Mouse (Mus musculus) embryonic facial prominence, embryonic 14.5 days (tissue): ENCODE measurements around the gene Ccdc57. TPM values are rescaled to one million over a fixed set of nuclear protein-coding genes. Genes with fewer than 3 reads are reported as not detected.

Source experiments
- ATAC-seq: fragments of 200-750 bp; cut with Nextera tagmentation; 2 replicates; pipeline ENCODE4 v1.8.0; 2017; ENCODE audit warnings: low read depth, moderate number of reproducible peaks, moderate TSS enrichment
- DNase-seq: peaks from one replicate; pipeline ENCODE4 v3.0.0-alpha.2; 2015; ENCODE audit warnings: low spot score
- H3K27ac ChIP-seq: fragments of 300-500 bp; sonication (generic); replicated peaks from 2 replicates; pipeline ENCODE4 v1.5.1; 2014; ENCODE audit warnings: low read depth, mild to moderate bottlenecking, low read length, moderate library complexity
- H3K27me3 ChIP-seq: fragments of 300-500 bp; sonication (generic); replicated peaks from 2 replicates; pipeline ENCODE4 v1.6.1; 2014; ENCODE audit warnings: low read length; ENCODE audit not compliant: control insufficient read depth, insufficient read depth
- H3K36me3 ChIP-seq: fragments of 300-500 bp; sonication (generic); 2 replicates; pipeline ENCODE4 v1.6.1; 2014; ENCODE audit warnings: low read length, mixed read lengths; ENCODE audit not compliant: control insufficient read depth, insufficient read depth
- H3K4me1 ChIP-seq: fragments of 300-500 bp; sonication (generic); 2 replicates; pipeline ENCODE4 v1.6.1; 2014; ENCODE audit warnings: antibody characterized with exemption, low read length; ENCODE audit not compliant: control insufficient read depth, insufficient read depth
- H3K4me2 ChIP-seq: fragments of 300-500 bp; sonication (generic); 2 replicates; pipeline ENCODE4 v1.6.1; 2014; ENCODE audit warnings: low read depth, mild to moderate bottlenecking, low read length, moderate library complexity, mixed read lengths
- H3K4me3 ChIP-seq: fragments of 300-500 bp; sonication (generic); 2 replicates; pipeline ENCODE4 v1.5.1; 2014; ENCODE audit warnings: low read depth, mild to moderate bottlenecking, low read length
- H3K9ac ChIP-seq: fragments of 300-500 bp; sonication (generic); 2 replicates; pipeline ENCODE4 v1.6.1; 2014; ENCODE audit warnings: low read depth, mild to moderate bottlenecking, low read length, moderate library complexity, mixed read lengths
- H3K9me3 ChIP-seq: fragments of 300-500 bp; sonication (generic); 2 replicates; pipeline ENCODE4 v1.6.1; 2016; ENCODE audit warnings: low read length; ENCODE audit not compliant: control insufficient read depth
- WGBS: fragments of 180-500 bp; shearing (Covaris S2); extraction: QIAGEN DNeasy Blood & Tissue Kit; methylation state at CpG from one replicate; pipeline ENCODE4 v1.1.7; 2014; 5-methylcytosine and 5-hydroxymethylcytosine counted together
- polyA plus RNA-seq: library from polyadenylated mRNA; unstranded; fragments of >200 nt; fragmentation: Nextera tagmentation; extraction: Ambion mirVana; gene quantifications from 2 replicates; pipeline ENCODE4 v1.2.1, GENCODE M21; 2014

Ccdc57 gene
- polyA plus RNA-seq, 1 experiment from 2014 or later, result 4.6 TPM

- Histone ChIP-seq H3K27me3 (no peaks in the 10 kb centered on the region), H3K4me3 (no peak overlapping the region), H3K4me1 (no peaks in the 10 kb centered on the region), H3K4me2 (no peak overlapping the region), H3K27ac (no peak overlapping the region), H3K9me3 (no peaks in the 10 kb centered on the region), H3K36me3 (peaks cover 57% of the 10 kb centered on the region), H3K9ac (no peak overlapping the region)
- ATAC-seq (no peak), DNase-seq (no peak)
- 77% methylated on average over 5 of the region's 5 CpGs for WGBS
Observed at GRCm38 (mm10) chr11:120888718-120889117, 44.0 kb downstream of the Ccdc57 start.

GRCm38 (mm10) chr11:120887502-120887901, 45.2 kb downstream of the Ccdc57 start:
- no peak overlapping the region for H3K4me3 ChIP-seq
- no peak overlapping the region for H3K9ac ChIP-seq
- ATAC-seq (no peak), DNase-seq (no peak)
- no peak overlapping the region for H3K27ac ChIP-seq
- no peaks in the 10 kb centered on the region for H3K4me1 ChIP-seq
- no peak overlapping the region for H3K4me2 ChIP-seq
- no peaks in the 10 kb centered on the region for H3K9me3 ChIP-seq
- H3K27me3 ChIP-seq, result no peaks in the 10 kb centered on the region
- H3K36me3 ChIP-seq, result peaks cover 54% of the 10 kb centered on the region
- 89% methylated on average over 5 of the region's 5 CpGs for WGBS

GRCm38 (mm10) chr11:120886462-120886861, 46.2 kb downstream of the Ccdc57 start:
- no peak overlapping the region for H3K9ac ChIP-seq
- no peak overlapping the region for H3K4me3 ChIP-seq
- no peak for ATAC-seq
- peaks cover 55% of the 10 kb centered on the region for H3K36me3 ChIP-seq
- no peak overlapping the region for H3K27ac ChIP-seq
- no peaks in the 10 kb centered on the region for H3K27me3 ChIP-seq
- no peak overlapping the region for H3K4me2 ChIP-seq
- DNase-seq, result no peak
- no peaks in the 10 kb centered on the region for H3K4me1 ChIP-seq
- H3K9me3 ChIP-seq, result no peaks in the 10 kb centered on the region
- 45% methylated on average over 5 of the region's 5 CpGs for WGBS

GRCm38 (mm10) chr11:120883601-120884000, 49.1 kb downstream of the Ccdc57 start:
- peaks cover 44% of the 10 kb centered on the region for H3K36me3 ChIP-seq
- ATAC-seq, result no peak
- WGBS, result 83% methylated on average over 3 of the region's 3 CpGs

GRCm38 (mm10) chr11:120882931-120883330, 49.7 kb downstream of the Ccdc57 start:
- WGBS, result 86% methylated on average over 4 of the region's 4 CpGs
- no peaks in the 10 kb centered on the region for H3K4me1 ChIP-seq
- no peak overlapping the region for H3K4me2 ChIP-seq
- no peak for ATAC-seq
- H3K9ac ChIP-seq, result no peak overlapping the region
- H3K27ac ChIP-seq, result no peak overlapping the region
- peaks cover 43% of the 10 kb centered on the region for H3K36me3 ChIP-seq
- no peak overlapping the region for H3K4me3 ChIP-seq
- no peak for DNase-seq
- H3K27me3 ChIP-seq, result no peaks in the 10 kb centered on the region
- H3K9me3 ChIP-seq, result no peaks in the 10 kb centered on the region

More at GRCm38 (mm10) chr11:120883601-120884000, 49.1 kb downstream of the Ccdc57 start:
- Histone ChIP-seq H3K9me3 (no peaks in the 10 kb centered on the region), H3K4me1 (no peaks in the 10 kb centered on the region), H3K27ac (no peak overlapping the region), H3K9ac (no peak overlapping the region), H3K4me2 (no peak overlapping the region), H3K27me3 (no peaks in the 10 kb centered on the region), H3K4me3 (no peak overlapping the region)
- DNase-seq, result no peak

- DNase-seq (no peak), ATAC-seq (no peak)
- no peak overlapping the region for H3K9ac ChIP-seq
- H3K36me3 ChIP-seq, result peaks cover 7% of the 10 kb centered on the region; the same call in 1 of the 2 replicates
- H3K4me1 ChIP-seq, result no peaks in the 10 kb centered on the region
- H3K4me3 ChIP-seq, result no peak overlapping the region
- no peaks in the 10 kb centered on the region for H3K27me3 ChIP-seq
- H3K9me3 ChIP-seq, result no peaks in the 10 kb centered on the region
- H3K4me2 ChIP-seq, result no peak overlapping the region
- WGBS, result 38% methylated on average over 6 of the region's 6 CpGs
- H3K27ac ChIP-seq, result no peak overlapping the region
Observed at GRCm38 (mm10) chr11:120873206-120873605, 59.5 kb downstream of the Ccdc57 start.

- WGBS, result 95% methylated on average over 9 of the region's 9 CpGs
- no peak overlapping the region for H3K9ac ChIP-seq
Observed at GRCm38 (mm10) chr11:120871521-120871920, 61.2 kb downstream of the Ccdc57 start.

GRCm38 (mm10) chr11:120865816-120866215, 66.9 kb downstream of the Ccdc57 start:
- whole genome bisulfite sequencing, result 59% methylated on average over 1 of the region's 1 CpGs
- DNase-seq (no peak), ATAC-seq (no peak)
- no peak overlapping the region for H3K4me3 ChIP-seq
- no peaks in the 10 kb centered on the region for H3K9me3 ChIP-seq
- no peak overlapping the region for H3K27ac ChIP-seq
- peaks cover 3% of the 10 kb centered on the region for H3K36me3 ChIP-seq
- H3K9ac ChIP-seq, result no peak overlapping the region
- no peaks in the 10 kb centered on the region for H3K27me3 ChIP-seq
- no peak overlapping the region for H3K4me2 ChIP-seq
- H3K4me1 ChIP-seq, result no peaks in the 10 kb centered on the region

More at GRCm38 (mm10) chr11:120871521-120871920, 61.2 kb downstream of the Ccdc57 start:
- no peak for DNase-seq
- Histone ChIP-seq H3K9me3 (no peaks in the 10 kb centered on the region), H3K4me3 (no peak overlapping the region), H3K27me3 (no peaks in the 10 kb centered on the region), H3K27ac (no peak overlapping the region), H3K4me2 (no peak overlapping the region), H3K4me1 (no peaks in the 10 kb centered on the region), H3K36me3 (no peaks in the 10 kb centered on the region)
- ATAC-seq, result no peak

GRCm38 (mm10) chr11:120862819-120863218, 69.9 kb downstream of the Ccdc57 start:
- no peak overlapping the region for H3K9ac ChIP-seq
- H3K4me2 ChIP-seq, result no peak overlapping the region
- peaks cover 32% of the 10 kb centered on the region for H3K36me3 ChIP-seq
- H3K27ac ChIP-seq, result no peak overlapping the region
- no peaks in the 10 kb centered on the region for H3K27me3 ChIP-seq
- DNase-seq, result no peak
- no peaks in the 10 kb centered on the region for H3K9me3 ChIP-seq
- no peaks in the 10 kb centered on the region for H3K4me1 ChIP-seq
- H3K4me3 ChIP-seq, result no peak overlapping the region
- no peak for ATAC-seq
- WGBS, result 73% methylated on average over 10 of the region's 10 CpGs
